Mouse (Mus musculus) CD4-positive, CD25-positive, alpha-beta regulatory T cell, adult 2 months (primary cell): ENCODE measurements around the gene Dpy19l2.
"Not testable (repeated sequence)": the region's sequence is repeated elsewhere in the genome, so short reads cannot be mapped to it uniquely, and the experiment has no call there.

ENCODE experiments used
- DNase-seq: peaks from one replicate; pipeline ENCODE4 v3.0.0-alpha.2; 2012; ENCODE audit warnings: low read depth, low spot score

The Dpy19l2 gene

DNA sequence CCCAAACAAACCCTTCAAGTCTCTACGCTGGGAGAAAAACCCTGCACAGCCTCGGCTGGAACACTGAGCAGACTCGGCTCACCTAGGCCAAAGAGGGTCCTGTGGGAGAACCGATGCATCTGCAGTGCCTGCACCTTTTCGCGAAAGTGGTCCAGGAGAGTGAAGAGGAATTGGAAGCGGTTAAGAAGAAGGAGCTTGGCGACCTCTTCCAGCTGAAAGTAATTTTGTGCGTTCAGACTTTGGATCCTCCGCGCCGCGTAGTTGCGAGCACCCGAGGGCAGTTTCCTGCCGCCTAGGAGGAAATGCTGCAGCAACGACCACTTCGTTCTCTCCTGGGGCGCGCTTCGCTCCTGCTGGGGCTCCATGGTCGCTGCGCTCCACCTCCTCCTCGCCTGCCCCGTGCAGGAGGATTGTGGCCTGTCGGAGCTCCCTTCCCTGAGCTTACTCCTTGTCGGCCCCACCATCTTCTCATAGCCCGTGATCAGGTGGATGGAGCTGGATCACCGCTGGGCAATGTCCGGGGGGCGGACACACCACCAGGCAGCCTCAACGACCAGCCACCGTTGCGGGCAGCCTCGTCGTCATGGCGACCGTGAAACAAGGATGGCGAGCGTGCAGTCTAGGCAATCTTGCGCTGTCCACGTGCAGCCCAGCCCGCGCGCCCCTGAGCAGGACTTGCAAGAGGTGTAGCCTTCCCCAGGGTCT is at the start of gene Dpy19l2:
TSS of gene Dpy19l2 (minus strand) at position 594 of the 705 bp plus-strand sequence.
- no peak for DNase-seq

- DNase-seq = no peak
Measured at GRCm38 (mm10) chr9:24744958-24745357, 48.9 kb upstream of the Dpy19l2 start.

DNA sequence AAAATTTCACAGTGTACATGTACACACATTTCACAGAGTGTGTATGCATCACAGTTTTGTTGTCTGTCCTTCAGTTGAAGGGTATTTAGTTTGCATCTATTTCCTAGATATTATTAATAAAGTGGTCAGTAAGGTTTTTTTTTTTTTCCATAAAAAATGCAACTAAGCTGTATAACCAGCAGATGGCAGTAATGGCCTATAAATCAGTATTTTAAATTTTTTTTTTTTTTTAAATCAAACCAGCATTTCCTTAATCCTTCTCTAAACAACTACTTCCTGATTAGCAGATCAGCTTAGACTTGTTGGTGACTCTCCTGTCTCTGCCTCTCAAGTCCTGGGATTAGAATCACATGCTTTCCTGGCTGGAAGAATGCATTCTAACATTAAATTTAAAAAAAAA is 5.2 kb upstream of the Dpy19l2 start:
- no peak for DNase-seq

DNA sequence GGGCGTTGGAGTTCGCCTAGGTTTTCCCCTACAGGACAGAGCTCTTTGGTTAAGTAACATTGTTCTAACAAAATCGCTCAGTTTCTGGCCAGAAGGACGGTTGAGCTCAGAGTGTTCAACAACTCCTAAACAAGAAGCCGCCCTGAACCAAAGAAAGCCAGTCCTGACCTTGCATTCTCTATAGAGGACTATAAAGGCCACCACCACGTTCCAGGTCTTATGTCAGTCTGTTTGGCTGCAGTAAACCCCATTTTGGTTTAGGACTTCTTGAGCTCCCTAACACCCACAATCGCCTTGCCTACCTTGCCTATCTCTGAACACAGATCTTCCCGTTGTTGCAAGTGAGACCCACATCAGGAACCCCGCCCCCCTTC is 299 bp upstream of the Dpy19l2 start:
- no peak for DNase-seq

- DNase-seq = not testable (repeated sequence)
Measured at GRCm38 (mm10) chr9:24637341-24637740, 58.8 kb downstream of the Dpy19l2 start.

GRCm38 (mm10) chr9:24624896-24625295 is 71.2 kb downstream of the Dpy19l2 start, which contains the start of gene Cypt4:
TSS of gene Cypt4 (plus strand) at chr9:24625196.
- DNase-seq = no peak

GRCm38 (mm10) chr9:24538159-24538558 is 157.9 kb downstream of the Dpy19l2 start:
- DNase-seq = no peak

- peak; percentile 75 for DNase-seq
Measured at GRCm38 (mm10) chr9:24516575-24517139, 179.4 kb downstream of the Dpy19l2 start.

GRCm38 (mm10) chr9:24514078-24514469 is 182.0 kb downstream of the Dpy19l2 start:
- DNase-seq = no peak

- no peak for DNase-seq
Measured at GRCm38 (mm10) chr9:24513290-24514077, 182.6 kb downstream of the Dpy19l2 start.

DNA sequence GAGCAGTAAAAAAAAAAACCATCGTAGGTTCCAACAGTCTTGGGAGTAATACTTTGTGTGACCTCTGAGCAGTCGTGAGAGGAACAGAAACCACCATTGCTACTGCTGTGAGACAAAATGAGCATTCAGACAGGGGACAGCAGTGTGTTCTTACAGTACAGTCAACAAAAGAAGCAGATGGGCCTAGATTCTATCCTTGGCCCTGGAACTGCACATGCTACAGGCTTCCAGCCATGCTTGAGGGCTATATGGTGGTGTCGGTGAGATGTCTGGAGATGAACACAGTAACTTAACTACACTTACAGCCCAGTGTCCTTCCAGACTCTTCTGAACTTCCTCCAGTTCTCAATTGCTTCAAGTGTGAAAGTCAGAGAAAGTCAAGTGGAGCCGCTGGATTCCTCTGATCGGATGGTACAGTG is 184.0 kb downstream of the Dpy19l2 start:
- DNase-seq = no peak

GRCm38 (mm10) chr9:24511371-24512120 is 184.5 kb downstream of the Dpy19l2 start:
- DNase-seq = no peak

- DNase-seq = no peak
Measured at GRCm38 (mm10) chr9:24508880-24509279, 187.2 kb downstream of the Dpy19l2 start.
